Mouse (Mus musculus) midbrain, embryonic 15.5 days (tissue): Measurements from ENCODE around the gene Clpb. TPM values are rescaled to one million over a fixed set of nuclear protein-coding genes. Genes with fewer than 3 reads are reported as not detected.

Experiments
- ATAC-seq: fragments of 200-750 bp; cut with Nextera tagmentation; replicated peaks from 2 replicates; pipeline ENCODE4 v1.8.0; 2017; ENCODE audit warnings: moderate TSS enrichment
- H3K27ac ChIP-seq: fragments of 300-500 bp; sonication (generic); 2 replicates; pipeline ENCODE4 v1.5.1; 2015; ENCODE audit warnings: mild to moderate bottlenecking, inconsistent platforms
- H3K27me3 ChIP-seq: fragments of 300-500 bp; sonication (generic); replicated peaks from 2 replicates; pipeline ENCODE4 v1.6.1; 2015; ENCODE audit warnings: inconsistent platforms
- H3K36me3 ChIP-seq: fragments of 300-500 bp; sonication (generic); replicated peaks from 2 replicates; pipeline ENCODE4 v1.6.1; 2015; ENCODE audit warnings: inconsistent platforms
- H3K4me1 ChIP-seq: fragments of 300-500 bp; sonication (generic); 2 replicates; pipeline ENCODE4 v1.6.1; 2015; ENCODE audit warnings: inconsistent platforms
- H3K4me2 ChIP-seq: fragments of 300-500 bp; sonication (generic); 2 replicates; pipeline ENCODE4 v1.6.1; 2015; ENCODE audit warnings: inconsistent platforms, mild to moderate bottlenecking, moderate library complexity
- H3K4me3 ChIP-seq: fragments of 300-500 bp; sonication (generic); 2 replicates; pipeline ENCODE4 v1.5.1; 2015; ENCODE audit warnings: mild to moderate bottlenecking, inconsistent platforms
- H3K9ac ChIP-seq: fragments of 300-500 bp; sonication (generic); 2 replicates; pipeline ENCODE4 v1.6.1; 2015; ENCODE audit warnings: mild to moderate bottlenecking, inconsistent platforms
- H3K9me3 ChIP-seq: fragments of 300-500 bp; sonication (generic); 2 replicates; pipeline ENCODE4 v1.6.1; 2016; ENCODE audit warnings: inconsistent platforms
- WGBS: fragments of 180-500 bp; shearing (Covaris S2); methylation state at CpG from one replicate; pipeline ENCODE4 v1.1.7; 2015; ENCODE audit warnings: mixed read lengths; 5-methylcytosine and 5-hydroxymethylcytosine counted together
- polyA plus RNA-seq: library from polyadenylated mRNA; unstranded; fragments of >200 nt; fragmentation: Nextera tagmentation; extraction: Ambion mirVana; gene quantifications from 2 replicates; pipeline ENCODE4 v1.2.1, GENCODE M21; 2015

The Clpb gene
- polyA plus RNA-seq, 1 experiment from 2014 or later, result 40.6 TPM

- no peaks in the 10 kb centered on the region for H3K27me3 ChIP-seq
- H3K9me3 ChIP-seq, result no peaks in the 10 kb centered on the region
- no peak overlapping the region for H3K9ac ChIP-seq
- WGBS, result 18% methylated on average over 1 of the region's 1 CpGs
- ATAC-seq, result no peak
- H3K4me2 ChIP-seq, result no peak overlapping the region
- no peak overlapping the region for H3K4me3 ChIP-seq
- H3K36me3 ChIP-seq, result no peaks in the 10 kb centered on the region
- H3K27ac ChIP-seq, result no peak overlapping the region
- H3K4me1 ChIP-seq, result 0 out of 2 replicates have a peak, but pooled peaks cover 4% of the 10 kb centered on the region
These were observed 76.2 kb downstream of the Clpb start for GRCm38 (mm10) chr7:101739602-101740001.

GRCm38 (mm10) chr7:101743487-101743886 lies 80.1 kb downstream of the Clpb start:
- WGBS, result 87% methylated on average over 4 of the region's 4 CpGs
- ATAC-seq, result no peak

GRCm38 (mm10) chr7:101746559-101747334 lies 83.3 kb downstream of the Clpb start:
- ATAC-seq, result 0 out of 2 replicates have a peak, but pooled peaks have one; percentile 33
- Histone ChIP-seq H3K27ac (no peak overlapping the region), H3K27me3 (no peaks in the 10 kb centered on the region), H3K36me3 (no peaks in the 10 kb centered on the region), H3K4me1 (0 out of 2 replicates have a peak, but pooled peaks cover 5% of the 10 kb centered on the region), H3K9me3 (no peaks in the 10 kb centered on the region), H3K4me2 (no peak overlapping the region), H3K9ac (no peak overlapping the region), H3K4me3 (no peak overlapping the region)
- 89% methylated on average over 12 of the region's 12 CpGs for WGBS

More at GRCm38 (mm10) chr7:101743487-101743886, 80.1 kb downstream of the Clpb start:
- 0 out of 2 replicates have a peak, but pooled peaks cover 5% of the 10 kb centered on the region for H3K4me1 ChIP-seq
- no peaks in the 10 kb centered on the region for H3K27me3 ChIP-seq
- H3K9ac ChIP-seq, result no peak overlapping the region
- no peaks in the 10 kb centered on the region for H3K36me3 ChIP-seq
- H3K27ac ChIP-seq, result no peak overlapping the region
- no peak overlapping the region for H3K4me3 ChIP-seq
- no peaks in the 10 kb centered on the region for H3K9me3 ChIP-seq
- H3K4me2 ChIP-seq, result no peak overlapping the region

GRCm38 (mm10) chr7:101750268-101750667 lies 86.8 kb downstream of the Clpb start:
- H3K9ac ChIP-seq, result no peak overlapping the region
- no peak overlapping the region for H3K4me2 ChIP-seq
- H3K4me1 ChIP-seq, result no peaks in the 10 kb centered on the region
- ATAC-seq, result no peak
- 88% methylated on average over 2 of the region's 2 CpGs for WGBS
- H3K27ac ChIP-seq, result no peak overlapping the region
- H3K36me3 ChIP-seq, result no peaks in the 10 kb centered on the region
- H3K4me3 ChIP-seq, result no peak overlapping the region
- no peaks in the 10 kb centered on the region for H3K9me3 ChIP-seq
- H3K27me3 ChIP-seq, result no peaks in the 10 kb centered on the region

- H3K36me3 ChIP-seq, result no peaks in the 10 kb centered on the region
- H3K4me3 ChIP-seq, result no peak overlapping the region
- no peak overlapping the region for H3K4me2 ChIP-seq
- no peak for ATAC-seq
- H3K27ac ChIP-seq, result no peak overlapping the region
- no peaks in the 10 kb centered on the region for H3K27me3 ChIP-seq
- no peak overlapping the region for H3K9ac ChIP-seq
- H3K9me3 ChIP-seq, result no peaks in the 10 kb centered on the region
- WGBS, result 96% methylated on average over 3 of the region's 3 CpGs
- H3K4me1 ChIP-seq, result no peaks in the 10 kb centered on the region
These were observed 88.9 kb downstream of the Clpb start for GRCm38 (mm10) chr7:101752346-101752745.

- H3K36me3 ChIP-seq, result no peaks in the 10 kb centered on the region
- no peak for ATAC-seq
- no peaks in the 10 kb centered on the region for H3K4me1 ChIP-seq
- no peak overlapping the region for H3K4me3 ChIP-seq
- no peak overlapping the region for H3K27ac ChIP-seq
- H3K9me3 ChIP-seq, result no peaks in the 10 kb centered on the region
- H3K27me3 ChIP-seq, result no peaks in the 10 kb centered on the region
- 96% methylated on average over 5 of the region's 5 CpGs for WGBS
- H3K4me2 ChIP-seq, result no peak overlapping the region
- H3K9ac ChIP-seq, result no peak overlapping the region
These were observed 90.1 kb downstream of the Clpb start for GRCm38 (mm10) chr7:101753492-101753891.

GRCm38 (mm10) chr7:101754416-101754815 lies 91.0 kb downstream of the Clpb start:
- no peak overlapping the region for H3K4me2 ChIP-seq
- no peak overlapping the region for H3K27ac ChIP-seq
- 91% methylated on average over 2 of the region's 2 CpGs for WGBS
- H3K4me1 ChIP-seq, result no peaks in the 10 kb centered on the region
- no peak for ATAC-seq
- H3K4me3 ChIP-seq, result no peak overlapping the region
- H3K9me3 ChIP-seq, result no peaks in the 10 kb centered on the region
- no peak overlapping the region for H3K9ac ChIP-seq
- no peaks in the 10 kb centered on the region for H3K27me3 ChIP-seq
- H3K36me3 ChIP-seq, result no peaks in the 10 kb centered on the region

GRCm38 (mm10) chr7:101755301-101755700 lies 91.9 kb downstream of the Clpb start:
- H3K4me2 ChIP-seq, result no peak overlapping the region
- H3K27me3 ChIP-seq, result no peaks in the 10 kb centered on the region
- H3K9ac ChIP-seq, result no peak overlapping the region
- no peak for ATAC-seq
- H3K27ac ChIP-seq, result no peak overlapping the region
- 96% methylated on average over 6 of the region's 6 CpGs for WGBS
- H3K36me3 ChIP-seq, result no peaks in the 10 kb centered on the region
- H3K9me3 ChIP-seq, result no peaks in the 10 kb centered on the region
- no peak overlapping the region for H3K4me3 ChIP-seq
- no peaks in the 10 kb centered on the region for H3K4me1 ChIP-seq

GRCm38 (mm10) chr7:101761899-101762780 lies 98.7 kb downstream of the Clpb start:
- Histone ChIP-seq H3K9me3 (no peaks in the 10 kb centered on the region), H3K27ac (no peak overlapping the region), H3K4me1 (no peaks in the 10 kb centered on the region), H3K9ac (no peak overlapping the region), H3K36me3 (no peaks in the 10 kb centered on the region), H3K27me3 (no peaks in the 10 kb centered on the region), H3K4me3 (no peak overlapping the region), H3K4me2 (no peak overlapping the region)
- no peak for ATAC-seq
- WGBS, result 91% methylated on average over 11 of the region's 11 CpGs

GRCm38 (mm10) chr7:101767335-101767907 lies 104.0 kb downstream of the Clpb start:
- Histone ChIP-seq H3K4me2 (no peak overlapping the region), H3K9ac (no peak overlapping the region), H3K9me3 (no peaks in the 10 kb centered on the region), H3K27me3 (no peaks in the 10 kb centered on the region), H3K4me3 (no peak overlapping the region), H3K27ac (no peak overlapping the region), H3K4me1 (peaks cover 6% of the 10 kb centered on the region), H3K36me3 (no peaks in the 10 kb centered on the region)
- WGBS, result 86% methylated on average over 5 of the region's 5 CpGs
- no peak for ATAC-seq

GRCm38 (mm10) chr7:101770051-101770450 lies 106.6 kb downstream of the Clpb start:
- H3K27me3 ChIP-seq, result no peaks in the 10 kb centered on the region
- H3K4me1 ChIP-seq, result peaks cover 16% of the 10 kb centered on the region
- H3K4me2 ChIP-seq, result no peak overlapping the region
- H3K27ac ChIP-seq, result no peak overlapping the region
- WGBS, result 80% methylated on average over 7 of the region's 7 CpGs
- no peak overlapping the region for H3K4me3 ChIP-seq
- no peak overlapping the region for H3K9ac ChIP-seq
- no peak for ATAC-seq
- H3K9me3 ChIP-seq, result no peaks in the 10 kb centered on the region
- no peaks in the 10 kb centered on the region for H3K36me3 ChIP-seq

GRCm38 (mm10) chr7:101771604-101772003 lies 108.2 kb downstream of the Clpb start:
- no peaks in the 10 kb centered on the region for H3K9me3 ChIP-seq
- H3K4me1 ChIP-seq, result peaks cover 16% of the 10 kb centered on the region
- no peak for ATAC-seq
- no peak overlapping the region for H3K27ac ChIP-seq
- H3K4me2 ChIP-seq, result no peak overlapping the region
- H3K36me3 ChIP-seq, result no peaks in the 10 kb centered on the region
- no peak overlapping the region for H3K4me3 ChIP-seq
- WGBS, result 85% methylated on average over 1 of the region's 1 CpGs
- H3K27me3 ChIP-seq, result no peaks in the 10 kb centered on the region
- no peak overlapping the region for H3K9ac ChIP-seq
